Mouse (Mus musculus) heart, postnatal 0 days (tissue): ENCODE measurements around the gene Enpp3. TPM values are rescaled to one million over a fixed set of nuclear protein-coding genes. Genes with fewer than 3 reads are reported as not detected.

Experiments used
- ATAC-seq: fragments of 200-750 bp; cut with Nextera tagmentation; 2 replicates; pipeline ENCODE4 v1.8.0; 2017; ENCODE audit warnings: low read depth, moderate number of reproducible peaks, moderate library complexity; ENCODE audit not compliant: insufficient read depth
- DNase-seq: peaks from one replicate; pipeline ENCODE4 v3.0.0-alpha.2; 2016; ENCODE audit warnings: low spot score
- H3K27ac ChIP-seq: fragments of 300-500 bp; sonication (generic); 2 replicates; pipeline ENCODE4 v1.5.1; 2014; ENCODE audit warnings: low read depth, mild to moderate bottlenecking
- H3K27me3 ChIP-seq: fragments of 300-500 bp; sonication (generic); 2 replicates; pipeline ENCODE4 v1.6.1; 2014; ENCODE audit warnings: low read length, mixed read lengths; ENCODE audit not compliant: control insufficient read depth, insufficient read depth
- H3K36me3 ChIP-seq: fragments of 300-500 bp; sonication (generic); replicated peaks from 2 replicates; pipeline ENCODE4 v1.6.1; 2014; ENCODE audit warnings: low read length, mixed read lengths; ENCODE audit not compliant: control insufficient read depth, insufficient read depth
- H3K4me1 ChIP-seq: fragments of 300-500 bp; sonication (generic); 2 replicates; pipeline ENCODE4 v1.6.1; 2014; ENCODE audit warnings: antibody characterized with exemption; ENCODE audit not compliant: control insufficient read depth, insufficient read depth
- H3K4me2 ChIP-seq: fragments of 300-500 bp; sonication (generic); 2 replicates; pipeline ENCODE4 v1.6.1; 2014; ENCODE audit warnings: low read depth, mild to moderate bottlenecking, low read length, moderate library complexity
- H3K4me3 ChIP-seq: fragments of 300-500 bp; sonication (generic); 2 replicates; pipeline ENCODE4 v1.5.1; 2014; ENCODE audit warnings: low read depth, low read length
- H3K9ac ChIP-seq: fragments of 300-500 bp; sonication (generic); replicated peaks from 2 replicates; pipeline ENCODE4 v1.6.1; 2014; ENCODE audit warnings: low read depth, low read length, mixed read lengths
- H3K9me3 ChIP-seq: fragments of 300-500 bp; sonication (generic); replicated peaks from 2 replicates; pipeline ENCODE4 v1.6.1; 2016; ENCODE audit warnings: low read length; ENCODE audit not compliant: control insufficient read depth
- CTCF ChIP-seq: IDR thresholded peaks from 2 replicates; pipeline ENCODE4 v1.5.1; 2016; ENCODE audit warnings: antibody characterized with exemption, control low read depth, low read depth
- EP300 ChIP-seq: IDR thresholded peaks from 2 replicates; pipeline ENCODE4 v1.6.1; 2016; ENCODE audit warnings: antibody characterized with exemption, low read depth
- WGBS: fragments of 180-500 bp; shearing (Covaris S2); extraction: QIAGEN DNeasy Blood & Tissue Kit; methylation state at CpG from one replicate; pipeline ENCODE4 v1.1.7; 2014; 5-methylcytosine and 5-hydroxymethylcytosine counted together
- polyA plus RNA-seq: library from polyadenylated mRNA; unstranded; fragments of >200 nt; fragmentation: Nextera tagmentation; extraction: Ambion mirVana; gene quantifications from 2 replicates; pipeline ENCODE4 v1.2.1, GENCODE M21; 2015
- total RNA-seq: library from RNA; depleted of rRNA; stranded (reverse); fragments of >200 nt; gene quantifications from 2 replicates; pipeline ENCODE4 v1.2.3, GENCODE M21; 2014; ENCODE audit warnings: low replicate concordance

Enpp3 gene
- total and polyA plus RNA-seq, 2 experiments from 2014 or later, result 2.3 to 4.7 TPM

DNA sequence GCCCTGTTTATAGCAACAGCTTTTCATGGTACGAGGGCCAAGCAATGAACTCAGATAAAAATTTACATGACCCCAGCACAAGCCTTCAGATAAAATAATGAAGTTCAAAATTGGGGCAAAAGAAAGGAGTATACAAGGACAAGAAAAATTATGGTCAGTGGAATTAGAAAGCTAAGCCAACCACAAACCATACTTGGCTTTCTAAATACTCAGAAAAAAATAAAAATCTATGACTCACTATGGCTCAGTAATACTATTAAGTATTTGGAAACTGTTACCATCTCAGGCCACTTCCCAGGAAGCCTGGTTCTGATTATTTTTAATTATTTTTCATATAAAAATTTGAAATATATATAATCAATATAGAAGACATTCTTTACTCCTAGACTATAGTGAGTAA lies 19.8 kb downstream of the Enpp3 start:
- no peaks in the 10 kb centered on the region for H3K27me3 ChIP-seq
- no peak overlapping the region for H3K9ac ChIP-seq
- no peak overlapping the region for H3K4me3 ChIP-seq
- no peaks in the 10 kb centered on the region for H3K4me1 ChIP-seq
- H3K9me3 ChIP-seq, result no peaks in the 10 kb centered on the region
- WGBS, result 61% methylated on average over 1 of the region's 1 CpGs
- DNase-seq (no peak), ATAC-seq (no peak)
- H3K4me2 ChIP-seq, result no peak overlapping the region
- H3K36me3 ChIP-seq, result no peaks in the 10 kb centered on the region
- H3K27ac ChIP-seq, result no peak overlapping the region
- TF ChIP-seq EP300 (no peak), CTCF (no peak)

- H3K9me3 ChIP-seq, result no peaks in the 10 kb centered on the region
- no peaks in the 10 kb centered on the region for H3K36me3 ChIP-seq
- no peak overlapping the region for H3K4me2 ChIP-seq
- WGBS, result 52% methylated on average over 4 of the region's 4 CpGs
- no peak for ATAC-seq
- TF ChIP-seq CTCF (no peak), EP300 (no peak)
- H3K27me3 ChIP-seq, result no peaks in the 10 kb centered on the region
- H3K9ac ChIP-seq, result no peak overlapping the region
- no peak overlapping the region for H3K27ac ChIP-seq
- H3K4me1 ChIP-seq, result no peaks in the 10 kb centered on the region
- no peak overlapping the region for H3K4me3 ChIP-seq
- no peak for DNase-seq
Measured at GRCm38 (mm10) chr10:24821990-24822676, 20.5 kb downstream of the Enpp3 start.

DNA sequence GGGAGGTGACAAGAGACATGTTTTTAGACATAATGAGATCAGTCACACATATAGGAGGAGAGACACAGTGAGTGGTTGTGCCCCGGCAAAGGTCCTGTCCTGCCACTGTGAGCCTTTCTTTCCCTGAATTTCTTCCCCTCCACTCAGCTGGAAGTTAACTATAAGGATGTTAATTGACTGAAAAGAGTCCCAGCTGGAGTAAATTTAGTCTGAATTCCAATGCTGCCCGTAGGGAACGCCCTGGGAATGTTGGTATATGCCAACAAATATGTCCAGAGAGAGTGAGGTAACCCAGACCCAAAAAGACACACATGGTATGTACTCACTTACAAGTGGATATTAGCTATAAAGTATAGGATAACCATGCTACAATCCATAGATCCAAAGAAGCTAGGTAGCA lies 23.1 kb downstream of the Enpp3 start:
- no peaks in the 10 kb centered on the region for H3K9me3 ChIP-seq
- H3K4me1 ChIP-seq, result no peaks in the 10 kb centered on the region
- DNase-seq (no peak), ATAC-seq (no peak)
- H3K4me2 ChIP-seq, result no peak overlapping the region
- H3K27me3 ChIP-seq, result no peaks in the 10 kb centered on the region
- no peak overlapping the region for H3K4me3 ChIP-seq
- WGBS, result 76% methylated on average over 3 of the region's 3 CpGs
- no peaks in the 10 kb centered on the region for H3K36me3 ChIP-seq
- H3K9ac ChIP-seq, result no peak overlapping the region
- no peak for TF ChIP-seq EP300
- H3K27ac ChIP-seq, result no peak overlapping the region

DNA sequence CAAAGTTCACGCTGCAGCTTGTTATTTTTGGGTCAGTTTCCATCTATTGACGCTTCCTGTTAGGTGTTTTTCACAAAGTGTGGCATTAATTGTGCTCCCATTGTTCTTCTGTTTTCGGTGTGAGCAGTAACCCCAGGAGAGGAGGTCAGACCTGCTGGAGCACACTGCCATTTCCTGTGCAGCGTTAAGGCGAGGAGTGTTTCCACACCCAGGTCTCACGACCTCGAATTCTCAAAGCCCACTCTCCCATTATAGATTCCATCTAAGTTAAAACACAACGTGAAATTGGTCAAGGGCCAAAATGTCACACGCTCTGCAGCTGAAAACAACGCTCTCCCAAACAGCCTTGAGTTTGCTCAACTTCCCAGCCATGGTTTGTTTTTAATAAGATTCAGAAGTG lies 32.0 kb downstream of the Enpp3 start:
- Histone ChIP-seq H3K4me2 (peak overlapping the region; percentile 5; the same call in 1 of the 2 replicates), H3K4me3 (no peak overlapping the region), H3K36me3 (no peaks in the 10 kb centered on the region), H3K9ac (no peak overlapping the region), H3K9me3 (no peaks in the 10 kb centered on the region), H3K4me1 (no peaks in the 10 kb centered on the region), H3K27me3 (no peaks in the 10 kb centered on the region), H3K27ac (peak overlapping the region; percentile 82)
- no peak for DNase-seq
- 48% methylated on average over 10 of the region's 10 CpGs for WGBS
- TF ChIP-seq EP300 (no peak), CTCF (no peak)
- ATAC-seq, result peak; percentile 51

DNA sequence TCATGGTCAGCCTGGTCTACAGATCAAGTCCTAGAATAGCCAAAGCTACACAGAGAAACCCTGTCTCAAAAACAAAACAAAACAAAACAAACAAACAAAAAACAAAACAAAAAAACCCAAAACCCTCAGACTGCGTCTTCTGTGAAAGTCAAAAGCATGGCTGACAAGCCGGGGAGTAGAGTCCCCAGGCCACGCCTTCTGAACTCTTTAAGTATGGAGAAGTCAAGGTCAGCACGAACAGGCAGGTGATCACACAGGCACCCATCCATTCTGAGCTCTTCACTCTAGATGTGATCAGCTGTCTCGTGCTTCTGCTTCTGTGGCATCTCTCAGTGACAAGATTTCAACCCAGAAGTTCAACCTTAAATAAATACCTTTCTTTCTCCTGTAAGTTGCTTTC lies 35.9 kb downstream of the Enpp3 start:
- 86% methylated on average over 5 of the region's 5 CpGs for WGBS
- no peak for TF ChIP-seq CTCF
- no peak for TF ChIP-seq EP300
- no peaks in the 10 kb centered on the region for H3K4me1 ChIP-seq
- no peak overlapping the region for H3K4me3 ChIP-seq
- no peak overlapping the region for H3K27ac ChIP-seq
- H3K9ac ChIP-seq, result no peak overlapping the region
- no peaks in the 10 kb centered on the region for H3K36me3 ChIP-seq
- ATAC-seq, result no peak
- no peak overlapping the region for H3K4me2 ChIP-seq
- H3K9me3 ChIP-seq, result no peaks in the 10 kb centered on the region
- DNase-seq, result no peak
- no peaks in the 10 kb centered on the region for H3K27me3 ChIP-seq

- Histone ChIP-seq H3K9me3 (no peaks in the 10 kb centered on the region), H3K4me2 (no peak overlapping the region), H3K4me3 (no peak overlapping the region), H3K27ac (no peak overlapping the region), H3K9ac (no peak overlapping the region), H3K4me1 (no peaks in the 10 kb centered on the region), H3K27me3 (no peaks in the 10 kb centered on the region), H3K36me3 (no peaks in the 10 kb centered on the region)
- DNase-seq (no peak), ATAC-seq (no peak)
- 88% methylated on average over 10 of the region's 10 CpGs for WGBS
- TF ChIP-seq CTCF (no peak), EP300 (no peak)
Measured at GRCm38 (mm10) chr10:24805876-24806275, 36.7 kb downstream of the Enpp3 start.
